Mouse (Mus musculus): ENCODE measurements at regions not wholly inside any gene's neighbourhood (a gene's known extent, or its start where the extent isn't known, plus 50 kb on each side); places are given as distances from the start of the nearest gene placed in this dataset.

GRCm38 (mm10) chr1:115512632-115513031, 171.9 kb upstream of the Cntnap5a start:
- DNase-seq (ENCODE audit: low spot score in 2 of 2) = no peak

GRCm38 (mm10) chr1:115533746-115534145, 150.8 kb upstream of the Cntnap5a start:
- DNase-seq (ENCODE audit: low spot score in 2 of 2) = peak in 1 of 2 experiments; percentile 11

GRCm38 (mm10) chr1:115545994-115546393, 138.6 kb upstream of the Cntnap5a start:
- DNase-seq (ENCODE audit: low spot score in 2 of 2) = no peak

Data from layer of hippocampus, postnatal 10 days (tissue).